Mouse (Mus musculus) erythroblast, embryonic 14.5 days (primary cell): Measurements from ENCODE around the gene Alox15. TPM values are rescaled to one million over a fixed set of nuclear protein-coding genes. Genes with fewer than 3 reads are reported as not detected.

Source experiments
- H3K27me3 ChIP-seq: 2 replicates; pipeline ENCODE4 v1.6.1; 2012; ENCODE audit warnings: inconsistent platforms; ENCODE audit not compliant: control insufficient read depth
- H3K36me3 ChIP-seq: 2 replicates; pipeline ENCODE4 v1.6.1; 2012; ENCODE audit warnings: mild to moderate bottlenecking, inconsistent platforms; ENCODE audit not compliant: control insufficient read depth
- H3K4me1 ChIP-seq: 2 replicates; pipeline ENCODE4 v1.6.1; 2012; ENCODE audit warnings: inconsistent platforms; ENCODE audit not compliant: control insufficient read depth
- H3K4me3 ChIP-seq: replicated peaks from 2 replicates; pipeline ENCODE3; 2012; ENCODE audit warnings: moderate library complexity, mild to moderate bottlenecking, inconsistent platforms
- H3K9me3 ChIP-seq: 2 replicates; pipeline ENCODE4 v1.6.1; 2012; ENCODE audit warnings: low read length, inconsistent platforms, mixed read lengths; ENCODE audit not compliant: control insufficient read depth
- GATA1 ChIP-seq: IDR thresholded peaks from 2 replicates; pipeline ENCODE4 v1.6.1; 2012; ENCODE audit warnings: low read length, inconsistent platforms, mixed read lengths
- TAL1 ChIP-seq: IDR thresholded peaks from 3 replicates; pipeline ENCODE4 v1.6.1; 2012; ENCODE audit warnings: low read length, inconsistent platforms, mixed read lengths
- polyA plus RNA-seq: library from polyadenylated mRNA; stranded (reverse); fragments of >175 nt; gene quantifications from 2 replicates; pipeline ENCODE4 v1.2.3, GENCODE M21; 2012

Gene Alox15
- 0.03 TPM in 1 of 2 replicates, not detected in the other for polyA plus RNA-seq

- Histone ChIP-seq H3K27me3 (peaks cover 61% of the 10 kb centered on the region), H3K4me3 (peak within 1 kb of the TSS; percentile 34), H3K36me3 (no peaks in the 10 kb centered on the region), H3K9me3 (no peaks in the 10 kb centered on the region), H3K4me1 (peaks cover 12% of the 10 kb centered on the region)
- no peak for TF ChIP-seq GATA1
Measured at GRCm38 (mm10) chr11:70351868-70352267, at the start of gene Alox15. Alox15 (minus strand) TSS chr11:70352031.

GRCm38 (mm10) chr11:70389421-70389820 is 37.6 kb upstream of the Alox15 start:
- TF ChIP-seq TAL1, result no peak
- no peak for TF ChIP-seq GATA1
- Histone ChIP-seq H3K27me3 (no peaks in the 10 kb centered on the region), H3K4me3 (no peak overlapping the region), H3K4me1 (no peaks in the 10 kb centered on the region), H3K36me3 (peaks cover 46% of the 10 kb centered on the region), H3K9me3 (no peaks in the 10 kb centered on the region)

- Histone ChIP-seq H3K9me3 (no peaks in the 10 kb centered on the region), H3K4me3 (no peak overlapping the region), H3K36me3 (peaks cover 28% of the 10 kb centered on the region), H3K4me1 (no peaks in the 10 kb centered on the region), H3K27me3 (no peaks in the 10 kb centered on the region)
- no peak for TF ChIP-seq TAL1
- no peak for TF ChIP-seq GATA1
Measured at GRCm38 (mm10) chr11:70387436-70387835, 35.6 kb upstream of the Alox15 start.

- no peaks in the 10 kb centered on the region for H3K9me3 ChIP-seq
- no peak for TF ChIP-seq TAL1
- TF ChIP-seq GATA1, result no peak
Measured at GRCm38 (mm10) chr11:70384136-70384535, 32.3 kb upstream of the Alox15 start.

GRCm38 (mm10) chr11:70381330-70381729 is 29.5 kb upstream of the Alox15 start:
- Histone ChIP-seq H3K9me3 (no peaks in the 10 kb centered on the region), H3K4me3 (no peak overlapping the region), H3K36me3 (peaks cover 6% of the 10 kb centered on the region), H3K27me3 (peaks cover 3% of the 10 kb centered on the region), H3K4me1 (no peaks in the 10 kb centered on the region)
- no peak for TF ChIP-seq GATA1
- no peak for TF ChIP-seq TAL1

More at GRCm38 (mm10) chr11:70384136-70384535, 32.3 kb upstream of the Alox15 start:
- H3K4me3 ChIP-seq, result no peak overlapping the region
- peaks cover 16% of the 10 kb centered on the region for H3K36me3 ChIP-seq
- no peaks in the 10 kb centered on the region for H3K4me1 ChIP-seq
- no peaks in the 10 kb centered on the region for H3K27me3 ChIP-seq

- Histone ChIP-seq H3K27me3 (peaks cover 11% of the 10 kb centered on the region), H3K4me1 (no peaks in the 10 kb centered on the region), H3K9me3 (no peaks in the 10 kb centered on the region), H3K4me3 (no peak overlapping the region), H3K36me3 (peaks cover 3% of the 10 kb centered on the region)
- TF ChIP-seq TAL1, result no peak
- no peak for TF ChIP-seq GATA1
Measured at GRCm38 (mm10) chr11:70380478-70381005, 28.7 kb upstream of the Alox15 start.

GRCm38 (mm10) chr11:70376054-70376453 is 24.2 kb upstream of the Alox15 start:
- TF ChIP-seq TAL1 (0 out of 3 replicates have a peak, but pooled peaks have one; percentile 20), GATA1 (no peak)
- no peaks in the 10 kb centered on the region for H3K4me1 ChIP-seq
- no peaks in the 10 kb centered on the region for H3K9me3 ChIP-seq
- H3K27me3 ChIP-seq, result peaks cover 26% of the 10 kb centered on the region
- no peaks in the 10 kb centered on the region for H3K36me3 ChIP-seq
- no peak overlapping the region for H3K4me3 ChIP-seq

- TF ChIP-seq GATA1, result no peak
- no peak for TF ChIP-seq TAL1
- H3K4me1 ChIP-seq, result no peaks in the 10 kb centered on the region
- no peaks in the 10 kb centered on the region for H3K36me3 ChIP-seq
- no peaks in the 10 kb centered on the region for H3K9me3 ChIP-seq
- H3K27me3 ChIP-seq, result peaks cover 26% of the 10 kb centered on the region
- no peak overlapping the region for H3K4me3 ChIP-seq
Measured at GRCm38 (mm10) chr11:70374302-70374701, 22.5 kb upstream of the Alox15 start.

GRCm38 (mm10) chr11:70372849-70373557 is 21.2 kb upstream of the Alox15 start:
- Histone ChIP-seq H3K9me3 (no peaks in the 10 kb centered on the region), H3K27me3 (peaks cover 26% of the 10 kb centered on the region), H3K36me3 (no peaks in the 10 kb centered on the region), H3K4me3 (no peak overlapping the region), H3K4me1 (no peaks in the 10 kb centered on the region)
- no peak for TF ChIP-seq GATA1
- no peak for TF ChIP-seq TAL1
